Mouse (Mus musculus): Measurements from ENCODE around the gene Prrt2.
A peak's percentile ranks its signal among the peaks of the same experiment; 100 is the strongest.

Gene Prrt2

GRCm38 (mm10) chr7:127020901-127021562 lies at the start of gene Prrt2, which contains the start of gene Gm42742:
Gene Prrt2, minus strand, starts transcription at chr7:127021211.
Gene Gm42742, minus strand, starts transcription at chr7:127021097.
- peak in 1 of 2 experiments; percentile 44 for DNase-seq (ENCODE audit: low spot score in 2 of 2)

- DNase-seq (ENCODE audit: low spot score in 2 of 2) = no peak
Measured at GRCm38 (mm10) chr7:127066317-127066716, 45.3 kb upstream of the Prrt2 start.

GRCm38 (mm10) chr7:127065538-127065937 lies 44.5 kb upstream of the Prrt2 start:
- DNase-seq (ENCODE audit: low spot score in 2 of 2) = no peak

DNA sequence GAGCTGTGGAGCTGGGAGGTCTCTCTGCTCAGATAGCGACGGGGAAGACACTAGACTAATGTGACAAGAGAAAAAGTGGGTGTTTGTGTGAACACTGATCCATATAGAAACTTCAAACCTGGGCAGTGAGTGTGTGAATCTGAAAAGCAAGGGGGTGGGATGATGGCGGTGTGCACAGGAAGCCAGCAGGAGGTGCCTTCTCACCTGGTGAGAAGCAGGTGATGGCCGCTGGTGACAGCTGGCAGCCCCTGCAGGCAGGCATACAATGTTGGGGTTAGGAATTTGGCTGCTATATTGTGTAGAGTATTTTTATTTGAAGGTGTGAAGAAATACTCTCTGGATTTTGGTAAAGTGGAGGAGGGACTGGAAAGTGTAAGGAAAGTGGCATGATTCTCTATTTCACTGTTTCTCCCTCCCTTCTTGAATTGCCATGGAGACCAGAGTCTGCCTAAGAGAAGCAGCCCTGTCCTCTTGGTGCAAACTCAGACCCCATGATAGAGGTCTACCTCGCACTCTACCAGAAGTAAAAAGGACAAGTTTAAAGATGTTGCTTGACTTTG lies 34.1 kb upstream of the Prrt2 start:
- DNase-seq (ENCODE audit: low spot score in 2 of 2) = no peak

DNA sequence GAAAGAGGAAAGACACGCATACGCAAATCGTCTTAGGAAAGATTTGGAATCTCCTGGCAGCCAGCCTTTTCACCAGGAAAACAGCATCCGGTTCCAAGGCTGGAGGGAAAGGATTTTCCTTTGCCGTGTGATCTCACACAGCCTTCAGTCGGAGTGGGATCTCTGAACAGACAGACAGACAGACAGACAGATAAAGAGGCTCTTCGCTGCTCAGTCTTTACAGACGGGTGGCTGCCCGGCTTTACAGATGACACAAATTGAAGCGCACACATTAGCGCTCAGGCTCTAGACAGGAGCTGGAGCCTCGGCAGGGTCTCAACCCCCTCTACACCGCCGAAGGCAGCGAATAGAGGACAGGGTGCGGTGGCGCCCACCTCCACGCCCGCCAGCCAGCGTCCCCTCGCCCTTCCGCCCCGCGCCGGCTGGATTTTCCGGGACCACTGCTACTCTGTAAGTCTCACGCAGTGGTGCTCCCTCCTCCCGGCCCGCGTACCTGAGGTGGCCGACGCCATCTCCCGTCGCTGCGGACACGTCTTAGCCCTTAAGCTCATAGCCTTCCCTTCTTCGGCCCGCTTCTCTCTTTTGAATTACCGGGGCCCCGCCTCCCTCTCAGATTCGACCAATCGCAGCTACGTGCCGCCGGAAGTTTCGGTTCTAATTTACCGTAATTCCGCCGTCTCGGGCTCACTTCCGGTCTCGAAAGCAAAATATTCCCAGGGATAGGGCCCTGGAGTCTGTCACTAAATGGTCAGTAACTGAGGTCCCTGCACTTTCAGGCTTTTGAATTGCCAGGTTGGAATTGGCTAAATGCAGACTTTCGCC lies 21.1 kb upstream of the Prrt2 start, which contains the start of gene Kif22:
Kif22 (minus strand) TSS at position 621 of the 822 bp plus-strand sequence.
- DNase-seq (ENCODE audit: low spot score in 2 of 2) = peak; percentile 86 to 90

DNA sequence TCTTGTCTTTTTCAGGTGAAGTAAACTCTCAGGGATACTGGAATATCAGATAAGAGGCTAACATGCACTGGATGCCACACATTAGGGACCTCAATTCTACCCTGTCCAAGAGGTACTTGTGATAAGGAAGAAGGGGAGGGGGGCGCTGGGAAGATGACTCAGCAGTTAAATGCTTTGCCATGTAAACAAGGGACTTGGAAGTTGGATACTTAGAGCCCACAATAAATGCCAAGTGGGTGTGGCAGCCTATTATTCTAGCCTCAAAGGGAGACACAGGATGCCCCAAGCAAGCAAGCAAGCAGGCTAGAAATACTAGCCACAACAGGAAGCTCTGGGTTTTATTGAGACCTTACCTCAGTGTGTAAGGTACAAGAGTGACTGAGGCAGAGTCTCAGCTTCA lies 10.2 kb upstream of the Prrt2 start:
- no peak for DNase-seq (ENCODE audit: low spot score in 2 of 2)

- DNase-seq (ENCODE audit: low spot score in 2 of 2) = no peak
Measured at GRCm38 (mm10) chr7:127030172-127030571, 9.2 kb upstream of the Prrt2 start.

DNA sequence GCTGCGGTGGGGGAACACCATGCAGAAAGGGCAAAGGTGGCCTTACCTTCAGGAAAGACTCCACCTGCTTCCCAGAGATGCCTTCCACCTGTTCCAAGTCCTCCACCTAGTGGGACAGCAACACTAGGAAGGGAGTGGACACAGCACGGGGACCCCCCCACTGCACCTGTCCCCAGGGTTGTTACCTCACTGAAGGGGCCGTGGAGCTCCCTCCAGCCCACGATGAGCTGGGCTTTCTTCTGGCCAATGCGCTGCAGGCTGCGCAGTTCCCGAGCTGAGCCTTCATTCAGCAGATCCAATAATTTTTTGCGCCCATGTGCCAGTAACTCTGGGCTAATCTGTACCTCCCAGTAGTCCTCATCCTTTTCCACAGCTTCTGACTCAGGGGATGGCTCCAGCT lies 6.9 kb upstream of the Prrt2 start:
- DNase-seq (ENCODE audit: low spot score in 2 of 2) = no peak

GRCm38 (mm10) chr7:127026984-127027726 lies 6.1 kb upstream of the Prrt2 start, which contains the start of gene Maz:
Gene Maz, minus strand, starts transcription at chr7:127027037.
- DNase-seq (ENCODE audit: low spot score in 2 of 2) = peak; percentile 100

GRCm38 (mm10) chr7:127026616-127026983 lies 5.6 kb upstream of the Prrt2 start:
- no peak for DNase-seq (ENCODE audit: low spot score in 2 of 2)

DNA sequence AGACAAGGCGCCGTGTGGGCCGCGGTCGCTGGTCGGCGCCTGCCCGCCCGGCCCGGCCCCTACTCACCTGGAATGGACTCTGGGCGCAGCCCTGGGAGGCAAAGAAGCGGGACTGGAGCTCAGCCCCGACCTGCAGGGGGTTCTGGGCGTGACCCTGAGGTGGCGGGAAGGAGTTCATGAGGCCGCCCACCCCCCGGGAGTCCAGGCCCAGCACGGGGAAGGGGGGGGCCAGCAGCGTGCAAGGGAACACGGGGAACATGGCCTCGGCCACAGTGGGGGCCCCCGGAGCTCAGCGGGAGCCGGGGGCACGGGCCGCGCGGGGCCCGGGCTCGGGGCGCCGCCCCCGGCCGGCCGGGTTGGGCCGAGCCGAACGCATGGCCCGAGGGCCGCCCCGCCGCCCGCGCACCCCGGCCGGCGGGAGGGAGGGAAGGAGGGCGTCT lies 5.2 kb upstream of the Prrt2 start:
- peak; percentile 71 for DNase-seq (ENCODE audit: low spot score in 2 of 2)

GRCm38 (mm10) chr7:127025556-127026160 lies 4.6 kb upstream of the Prrt2 start:
- no peak for DNase-seq (ENCODE audit: low spot score in 2 of 2)

- peak; percentile 82 to 83 for DNase-seq (ENCODE audit: low spot score in 2 of 2)
Measured at GRCm38 (mm10) chr7:127024755-127025555, 3.9 kb upstream of the Prrt2 start.

DNA sequence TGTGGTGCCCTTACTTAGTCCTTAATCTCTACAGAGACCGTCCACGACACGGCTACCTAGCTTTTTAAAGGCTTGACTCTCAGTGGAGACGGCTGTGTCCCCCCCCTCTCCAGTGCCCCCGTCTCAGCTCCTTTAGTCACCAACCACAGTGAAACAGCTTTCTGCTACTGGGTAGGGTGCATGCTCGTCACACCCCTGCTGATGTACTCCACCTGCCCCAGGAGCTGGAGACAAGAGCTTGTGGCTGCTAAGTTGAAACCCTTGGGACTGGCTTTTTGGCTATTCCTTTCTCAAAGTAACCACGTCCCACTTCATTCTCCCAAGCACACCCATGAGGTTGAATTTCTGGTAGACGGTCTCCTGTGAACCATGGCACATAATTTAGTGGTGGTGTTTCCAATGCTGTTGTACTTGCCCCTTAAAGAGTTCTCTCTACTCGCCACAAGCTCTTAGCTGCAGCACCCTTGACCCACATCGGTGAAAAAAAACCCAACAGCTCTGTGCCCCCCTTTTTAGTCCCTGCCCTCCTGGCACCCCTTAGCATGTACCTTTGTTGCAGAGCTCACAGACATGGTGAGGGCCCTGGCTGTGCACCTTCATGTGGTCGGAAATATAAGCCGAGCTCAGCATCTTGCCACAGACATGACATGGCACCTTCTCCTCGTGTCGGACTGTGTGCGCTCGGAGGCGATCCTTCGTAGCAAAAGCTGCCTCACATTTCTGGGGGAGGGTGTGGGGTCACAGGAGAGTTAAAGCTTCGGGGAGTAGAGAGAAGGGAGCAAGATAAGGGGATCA lies 3.1 kb upstream of the Prrt2 start:
- no peak for DNase-seq (ENCODE audit: low spot score in 2 of 2)

- DNase-seq (ENCODE audit: low spot score in 2 of 2) = peak in 1 of 2 experiments; percentile 15
Measured at GRCm38 (mm10) chr7:127023272-127023691, 2.3 kb upstream of the Prrt2 start.

- no peak for DNase-seq (ENCODE audit: low spot score in 2 of 2)
Measured at GRCm38 (mm10) chr7:127022528-127023271, 1.7 kb upstream of the Prrt2 start.

GRCm38 (mm10) chr7:127021563-127022527 lies 834 bp upstream of the Prrt2 start:
- DNase-seq (ENCODE audit: low spot score in 2 of 2) = no peak

- DNase-seq (ENCODE audit: low spot score in 2 of 2) = peak in 1 of 2 experiments; percentile 12
Measured at GRCm38 (mm10) chr7:127020491-127020890, 520 bp downstream of the Prrt2 start.

Data from heart, adult 9 months (tissue).